Mouse (Mus musculus): ENCODE measurements around the gene Slc26a3. TPM values are rescaled to one million over a fixed set of nuclear protein-coding genes. Genes with fewer than 3 reads are reported as not detected.

Slc26a3 gene
- polyA plus RNA-seq, 1 experiment from 2014 or later = 61.6 TPM

GRCm38 (mm10) chr12:31382451-31382850 lies 8.2 kb upstream of the Slc26a3 start:
- Histone ChIP-seq H3K4me1 (replicated peaks; ENCODE audit: control insufficient read depth, insufficient read depth, low read length) (0 out of 2 replicates have a peak, but pooled peaks cover 5% of the 10 kb centered on the region), H3K36me3 (ENCODE audit: control insufficient read depth, insufficient read depth) (no peaks in the 10 kb centered on the region), H3K27me3 (replicated peaks; ENCODE audit: control insufficient read depth, insufficient read depth, low read length) (no peaks in the 10 kb centered on the region), H3K4me3 (ENCODE audit: low read depth, low read length) (no peak overlapping the region), H3K27ac (ENCODE audit: low read depth, low read length) (no peak overlapping the region), H3K9ac (ENCODE audit: low read depth, low read length) (no peak overlapping the region), H3K4me2 (replicated peaks; ENCODE audit: low read depth) (no peak overlapping the region), H3K9me3 (ENCODE audit: control insufficient read depth) (no peaks in the 10 kb centered on the region)
- TF ChIP-seq CTCF (IDR thresholded peaks at IDR 0.05; ENCODE audit: low read depth) = no peak
- WGBS = 52% methylated on average over 2 of the region's 2 CpGs
- ATAC-seq = no peak

- no peak overlapping the region for H3K9ac ChIP-seq (ENCODE audit: low read depth, low read length)
Measured at GRCm38 (mm10) chr12:31387303-31387702, 3.4 kb upstream of the Slc26a3 start.

GRCm38 (mm10) chr12:31391696-31392095 lies 1.0 kb downstream of the Slc26a3 start:
- Histone ChIP-seq H3K9ac (ENCODE audit: low read depth, low read length) (no peak overlapping the region), H3K9me3 (ENCODE audit: control insufficient read depth) (no peaks in the 10 kb centered on the region), H3K27ac (ENCODE audit: low read depth, low read length) (no peak overlapping the region), H3K4me2 (replicated peaks; ENCODE audit: low read depth) (no peak overlapping the region), H3K36me3 (ENCODE audit: control insufficient read depth, insufficient read depth) (no peaks in the 10 kb centered on the region), H3K4me1 (replicated peaks; ENCODE audit: control insufficient read depth, insufficient read depth, low read length) (no peaks in the 10 kb centered on the region), H3K27me3 (replicated peaks; ENCODE audit: control insufficient read depth, insufficient read depth, low read length) (no peaks in the 10 kb centered on the region), H3K4me3 (ENCODE audit: low read depth, low read length) (no peak overlapping the region)
- TF ChIP-seq CTCF (IDR thresholded peaks at IDR 0.05; ENCODE audit: low read depth) = no peak
- no peak for ATAC-seq
- WGBS = 94% methylated on average over 12 of the region's 12 CpGs

More at GRCm38 (mm10) chr12:31387303-31387702, 3.4 kb upstream of the Slc26a3 start:
- no peak overlapping the region for H3K4me3 ChIP-seq (ENCODE audit: low read depth, low read length)
- no peaks in the 10 kb centered on the region for H3K36me3 ChIP-seq (ENCODE audit: control insufficient read depth, insufficient read depth)
- no peaks in the 10 kb centered on the region for H3K4me1 ChIP-seq (replicated peaks; ENCODE audit: control insufficient read depth, insufficient read depth, low read length)
- TF ChIP-seq CTCF (IDR thresholded peaks at IDR 0.05; ENCODE audit: low read depth) = peak; percentile 73
- no peak overlapping the region for H3K27ac ChIP-seq (ENCODE audit: low read depth, low read length)
- no peak overlapping the region for H3K4me2 ChIP-seq (replicated peaks; ENCODE audit: low read depth)
- no peak for ATAC-seq
- no peaks in the 10 kb centered on the region for H3K9me3 ChIP-seq (ENCODE audit: control insufficient read depth)
- WGBS = 30% methylated on average over 3 of the region's 3 CpGs
- H3K27me3 ChIP-seq (replicated peaks; ENCODE audit: control insufficient read depth, insufficient read depth, low read length) = no peaks in the 10 kb centered on the region

GRCm38 (mm10) chr12:31395895-31396294 lies 5.2 kb downstream of the Slc26a3 start:
- H3K36me3 ChIP-seq (ENCODE audit: control insufficient read depth, insufficient read depth) = no peaks in the 10 kb centered on the region
- WGBS = 100% methylated on average over 1 of the region's 1 CpGs
- no peak for TF ChIP-seq CTCF (IDR thresholded peaks at IDR 0.05; ENCODE audit: low read depth)

GRCm38 (mm10) chr12:31397709-31398108 lies 7.0 kb downstream of the Slc26a3 start:
- Histone ChIP-seq H3K27me3 (replicated peaks; ENCODE audit: control insufficient read depth, insufficient read depth, low read length) (no peaks in the 10 kb centered on the region), H3K27ac (ENCODE audit: low read depth, low read length) (no peak overlapping the region), H3K9me3 (ENCODE audit: control insufficient read depth) (no peaks in the 10 kb centered on the region), H3K4me3 (ENCODE audit: low read depth, low read length) (no peak overlapping the region), H3K4me2 (replicated peaks; ENCODE audit: low read depth) (no peak overlapping the region), H3K9ac (ENCODE audit: low read depth, low read length) (no peak overlapping the region), H3K36me3 (ENCODE audit: control insufficient read depth, insufficient read depth) (no peaks in the 10 kb centered on the region), H3K4me1 (replicated peaks; ENCODE audit: control insufficient read depth, insufficient read depth, low read length) (no peaks in the 10 kb centered on the region)
- TF ChIP-seq CTCF (IDR thresholded peaks at IDR 0.05; ENCODE audit: low read depth) = no peak
- WGBS = 54% methylated on average over 4 of the region's 4 CpGs
- ATAC-seq = peak; percentile 79

More at GRCm38 (mm10) chr12:31395895-31396294, 5.2 kb downstream of the Slc26a3 start:
- Histone ChIP-seq H3K9ac (ENCODE audit: low read depth, low read length) (no peak overlapping the region), H3K27me3 (replicated peaks; ENCODE audit: control insufficient read depth, insufficient read depth, low read length) (no peaks in the 10 kb centered on the region), H3K4me3 (ENCODE audit: low read depth, low read length) (no peak overlapping the region), H3K9me3 (ENCODE audit: control insufficient read depth) (no peaks in the 10 kb centered on the region), H3K4me2 (replicated peaks; ENCODE audit: low read depth) (no peak overlapping the region), H3K4me1 (replicated peaks; ENCODE audit: control insufficient read depth, insufficient read depth, low read length) (no peaks in the 10 kb centered on the region), H3K27ac (ENCODE audit: low read depth, low read length) (no peak overlapping the region)
- no peak for ATAC-seq

GRCm38 (mm10) chr12:31400821-31401220 lies 10.2 kb downstream of the Slc26a3 start:
- Histone ChIP-seq H3K27ac (ENCODE audit: low read depth, low read length) (no peak overlapping the region), H3K27me3 (replicated peaks; ENCODE audit: control insufficient read depth, insufficient read depth, low read length) (no peaks in the 10 kb centered on the region), H3K4me1 (replicated peaks; ENCODE audit: control insufficient read depth, insufficient read depth, low read length) (no peaks in the 10 kb centered on the region), H3K4me3 (ENCODE audit: low read depth, low read length) (no peak overlapping the region), H3K9me3 (ENCODE audit: control insufficient read depth) (no peaks in the 10 kb centered on the region), H3K9ac (ENCODE audit: low read depth, low read length) (no peak overlapping the region), H3K36me3 (ENCODE audit: control insufficient read depth, insufficient read depth) (no peaks in the 10 kb centered on the region), H3K4me2 (replicated peaks; ENCODE audit: low read depth) (no peak overlapping the region)
- no peak for TF ChIP-seq CTCF (IDR thresholded peaks at IDR 0.05; ENCODE audit: low read depth)
- WGBS = 37% methylated on average over 1 of the region's 1 CpGs
- peak; percentile 64 for ATAC-seq

GRCm38 (mm10) chr12:31401930-31402329 lies 11.3 kb downstream of the Slc26a3 start:
- Histone ChIP-seq H3K4me1 (replicated peaks; ENCODE audit: control insufficient read depth, insufficient read depth, low read length) (no peaks in the 10 kb centered on the region), H3K27ac (ENCODE audit: low read depth, low read length) (no peak overlapping the region), H3K9ac (ENCODE audit: low read depth, low read length) (no peak overlapping the region), H3K9me3 (ENCODE audit: control insufficient read depth) (no peaks in the 10 kb centered on the region), H3K27me3 (replicated peaks; ENCODE audit: control insufficient read depth, insufficient read depth, low read length) (no peaks in the 10 kb centered on the region), H3K4me3 (ENCODE audit: low read depth, low read length) (no peak overlapping the region), H3K4me2 (replicated peaks; ENCODE audit: low read depth) (no peak overlapping the region), H3K36me3 (ENCODE audit: control insufficient read depth, insufficient read depth) (no peaks in the 10 kb centered on the region)
- no peak for ATAC-seq
- 78% methylated on average over 6 of the region's 6 CpGs for WGBS
- TF ChIP-seq CTCF (IDR thresholded peaks at IDR 0.05; ENCODE audit: low read depth) = no peak

Data from intestine, postnatal 0 days (tissue).